Mouse (Mus musculus) G1E (cell line): ENCODE measurements around the gene Trp53i13.

Experiments used
- CTCF ChIP-seq: IDR thresholded peaks from 2 replicates; pipeline ENCODE4 v1.5.1; 2012; ENCODE audit warnings: low read depth, low read length, inconsistent platforms, mixed read lengths
- GATA1 ChIP-seq: IDR thresholded peaks from 2 replicates; pipeline ENCODE4 v1.6.1; 2012; ENCODE audit warnings: borderline replicate concordance, low read length, inconsistent platforms, mixed read lengths
- GATA2 ChIP-seq: IDR thresholded peaks from 2 replicates; pipeline ENCODE4 v1.6.1; 2012; ENCODE audit warnings: low read depth, low read length, inconsistent platforms, borderline replicate concordance
- POLR2AphosphoS5 ChIP-seq: IDR thresholded peaks from 2 replicates; pipeline ENCODE4 v1.6.1; 2012; ENCODE audit warnings: low read depth, low read length, inconsistent platforms; ENCODE audit not compliant: insufficient replicate concordance
- TAL1 ChIP-seq: conservative IDR thresholded peaks from 2 replicates; pipeline ENCODE4 v1.6.1; 2012; ENCODE audit warnings: low read depth, low read length, inconsistent platforms, mixed read lengths

GRCm38 (mm10) chr11:77465111-77465510, 50.7 kb downstream of the Trp53i13 start:
- TF ChIP-seq CTCF (no peak), GATA2 (no peak), GATA1 (no peak), TAL1 (no peak), POLR2AphosphoS5 (no peak)
